ENCODE assay signal across 16 mouse cellular contexts in the genomic region with DNA sequence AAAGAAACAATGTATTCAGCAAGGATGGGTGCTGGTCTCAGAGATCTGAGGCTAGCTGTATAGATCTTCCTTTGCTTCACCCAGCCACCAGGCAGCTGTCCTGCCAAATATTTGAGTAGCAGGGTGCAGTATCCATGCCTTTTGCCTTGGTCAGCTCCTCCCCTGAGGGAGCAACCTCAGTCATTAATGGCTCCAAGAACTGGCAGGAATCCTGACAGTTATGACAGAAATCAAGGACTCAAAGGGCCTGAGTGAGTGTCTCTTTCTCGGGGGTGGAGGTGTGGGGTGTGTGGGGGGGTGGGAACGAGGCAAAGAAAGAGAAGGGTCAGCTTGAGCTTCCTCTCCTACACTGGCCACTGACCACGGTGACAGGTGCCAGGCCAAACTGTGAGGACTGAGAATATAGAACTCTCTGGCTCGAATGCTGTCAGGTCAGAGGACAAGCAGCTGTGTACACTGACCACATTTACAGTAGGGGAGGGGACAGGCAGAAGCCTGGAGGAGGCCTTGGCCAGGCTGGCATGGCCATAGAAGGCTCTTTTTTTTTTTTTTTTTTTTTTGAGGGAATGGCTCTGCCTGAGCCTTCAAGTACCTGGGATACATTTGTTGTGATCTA.
"Had no signal": no experiment of that assay in that cellular context is flagged by ENCODE, and none has a peak within 500 bp of the region (broad histone marks: within the 10 kb centered on the region; RNA-seq: fewer than 3 reads in every experiment).

No protein-coding gene starts in this region.

- H3K9me3 ChIP-seq: limb, embryonic 13.5 days; midbrain, embryonic 15.5 days; neural tube, embryonic 13.5 days had no signal

- H3K9ac ChIP-seq: limb, embryonic 13.5 days; liver, embryonic 14.5 days; midbrain, embryonic 15.5 days; neural tube, embryonic 13.5 days had no signal

- ATAC-seq: lung, postnatal 0 days; midbrain, embryonic 15.5 days had no signal

- DNase-seq: kidney, adult 8-10 months; kidney, postnatal 25 days; layer of hippocampus, adult 9-11 months; lung, adult 18-20 months; lung, postnatal 36 days; retina, postnatal 1 day; right cerebral cortex, postnatal 4 days; spleen, adult 18-20 months; thymus, adult 2 months; thymus, postnatal 25 days had no signal

- H3K4me2 ChIP-seq: limb, embryonic 13.5 days; midbrain, embryonic 11.5 days; midbrain, embryonic 15.5 days; neural tube, embryonic 13.5 days had no signal

- H3K4me3 ChIP-seq: limb, embryonic 13.5 days; midbrain, embryonic 15.5 days; neural tube, embryonic 13.5 days had no signal

- H3K27ac ChIP-seq: limb, embryonic 13.5 days; liver, embryonic 14.5 days; midbrain, embryonic 15.5 days; neural tube, embryonic 13.5 days had no signal

- H3K36me3 ChIP-seq: limb, embryonic 13.5 days; midbrain, embryonic 15.5 days; neural tube, embryonic 13.5 days had no signal

- H3K27me3 ChIP-seq: limb, embryonic 13.5 days; midbrain, embryonic 15.5 days; neural tube, embryonic 13.5 days had no signal
